Mouse (Mus musculus) forebrain, postnatal 0 days (tissue): ENCODE data around the gene Zmym4. TPM values are rescaled to one million over a fixed set of nuclear protein-coding genes. Genes with fewer than 3 reads are reported as not detected.
A peak's percentile ranks its signal among the peaks of the same experiment; 100 is the strongest.
"Not testable (repeated sequence)": the region's sequence is repeated elsewhere in the genome, so short reads cannot be mapped to it uniquely, and the experiment has no call there.

Experiments used
- ATAC-seq: fragments of 200-750 bp; cut with Nextera tagmentation; 2 replicates; pipeline ENCODE4 v1.8.0; 2017; ENCODE audit warnings: mild to moderate bottlenecking, moderate library complexity
- DNase-seq: peaks from one replicate; pipeline ENCODE4 v3.0.0-alpha.2; 2015
- H3K27ac ChIP-seq: fragments of 300-500 bp; sonication (generic); 2 replicates; pipeline ENCODE4 v1.5.1; 2014; ENCODE audit warnings: low read depth, mild to moderate bottlenecking, antibody characterized with exemption, low read length, moderate library complexity, mixed read lengths
- H3K27me3 ChIP-seq: fragments of 300-500 bp; sonication (generic); 2 replicates; pipeline ENCODE4 v1.6.1; 2014; ENCODE audit warnings: mild to moderate bottlenecking, low read length, mixed read lengths; ENCODE audit not compliant: insufficient read depth
- H3K36me3 ChIP-seq: fragments of 300-500 bp; sonication (generic); 2 replicates; pipeline ENCODE4 v1.6.1; 2014; ENCODE audit warnings: mild to moderate bottlenecking, moderate library complexity; ENCODE audit not compliant: insufficient read depth
- H3K4me1 ChIP-seq: fragments of 300-500 bp; sonication (generic); 2 replicates; pipeline ENCODE4 v1.6.1; 2014; ENCODE audit warnings: antibody characterized with exemption; ENCODE audit not compliant: insufficient read depth
- H3K4me2 ChIP-seq: fragments of 300-500 bp; sonication (generic); 2 replicates; pipeline ENCODE4 v1.6.1; 2014; ENCODE audit warnings: low read depth, mild to moderate bottlenecking, moderate library complexity
- H3K4me3 ChIP-seq: fragments of 300-500 bp; sonication (generic); 2 replicates; pipeline ENCODE4 v1.5.1; 2014; ENCODE audit warnings: low read depth, low read length, mixed read lengths
- H3K9ac ChIP-seq: fragments of 300-500 bp; sonication (generic); 2 replicates; pipeline ENCODE4 v1.6.1; 2014; ENCODE audit warnings: mild to moderate bottlenecking
- H3K9me3 ChIP-seq: fragments of 300-500 bp; sonication (generic); 2 replicates; pipeline ENCODE4 v1.6.1; 2016; ENCODE audit warnings: low read length
- CTCF ChIP-seq: sonication (generic); IDR thresholded peaks from 2 replicates; pipeline ENCODE4 v1.5.1; 2016; ENCODE audit warnings: antibody characterized with exemption, control low read depth, low read depth
- WGBS: fragments of 180-500 bp; shearing (Covaris S2); extraction: QIAGEN DNeasy Blood & Tissue Kit; methylation state at CpG from one replicate; pipeline ENCODE4 v1.1.7; 2014; 5-methylcytosine and 5-hydroxymethylcytosine counted together
- polyA plus RNA-seq: library from polyadenylated mRNA; unstranded; fragments of >200 nt; fragmentation: Nextera tagmentation; extraction: Ambion mirVana; gene quantifications from 2 replicates; pipeline ENCODE4 v1.2.1, GENCODE M21; 2015
- total RNA-seq: library from RNA; depleted of rRNA; stranded (reverse); fragments of >200 nt; gene quantifications from 2 replicates; pipeline ENCODE4 v1.2.3, GENCODE M21; 2014; rRNA removed

Zmym4 gene
- total RNA-seq (61.7 and 68.7 TPM in 2 replicates), polyA plus RNA-seq (11.7 and 17.3 TPM in 2 replicates)

- peak within 1 kb of the TSS; percentile 98 for H3K27ac ChIP-seq
- H3K9me3 ChIP-seq = no peaks in the 10 kb centered on the region
- peaks cover 6% of the 10 kb centered on the region; the same call in 1 of the 2 replicates for H3K4me1 ChIP-seq
- H3K9ac ChIP-seq = peak within 1 kb of the TSS; percentile 95
- peak within 1 kb of the TSS; percentile 79 for H3K4me2 ChIP-seq
- ATAC-seq (peak; percentile 99), DNase-seq (peak; percentile 98)
- no peaks in the 10 kb centered on the region for H3K27me3 ChIP-seq
- no peak; the same call in 1 of the 2 replicates for TF ChIP-seq CTCF
- no peaks in the 10 kb centered on the region for H3K36me3 ChIP-seq
- WGBS = 9% methylated on average over 46 of the region's 54 CpGs
- H3K4me3 ChIP-seq = peak within 1 kb of the TSS; percentile 98
Measured at GRCm38 (mm10) chr4:126967864-126968821, at the start of gene Zmym4. Gene Zmym4, minus strand, starts transcription at chr4:126968135.

GRCm38 (mm10) chr4:127016366-127016765, 48.4 kb upstream of the Zmym4 start:
- Histone ChIP-seq H3K9ac (no peak overlapping the region), H3K27ac (no peak overlapping the region), H3K4me1 (no peaks in the 10 kb centered on the region), H3K4me3 (no peak overlapping the region), H3K27me3 (no peaks in the 10 kb centered on the region), H3K36me3 (no peaks in the 10 kb centered on the region), H3K9me3 (no peaks in the 10 kb centered on the region), H3K4me2 (no peak overlapping the region)
- TF ChIP-seq CTCF = no peak
- ATAC-seq (no peak), DNase-seq (no peak)
- 70% methylated on average over 4 of the region's 4 CpGs for WGBS

- DNase-seq (peak; percentile 90), ATAC-seq (peak; percentile 96)
- H3K9ac ChIP-seq, H3K27ac ChIP-seq, H3K36me3 ChIP-seq, H3K27me3 ChIP-seq, H3K4me1 ChIP-seq, H3K9me3 ChIP-seq: not testable (repeated sequence)
- 10% methylated on average over 14 of the region's 26 CpGs for WGBS
- peak overlapping the region; percentile 34 for H3K4me2 ChIP-seq
- peak; percentile 93 for TF ChIP-seq CTCF
- H3K4me3 ChIP-seq = peak overlapping the region; percentile 34
Measured at GRCm38 (mm10) chr4:127015294-127015993, 47.5 kb upstream of the Zmym4 start.

DNA sequence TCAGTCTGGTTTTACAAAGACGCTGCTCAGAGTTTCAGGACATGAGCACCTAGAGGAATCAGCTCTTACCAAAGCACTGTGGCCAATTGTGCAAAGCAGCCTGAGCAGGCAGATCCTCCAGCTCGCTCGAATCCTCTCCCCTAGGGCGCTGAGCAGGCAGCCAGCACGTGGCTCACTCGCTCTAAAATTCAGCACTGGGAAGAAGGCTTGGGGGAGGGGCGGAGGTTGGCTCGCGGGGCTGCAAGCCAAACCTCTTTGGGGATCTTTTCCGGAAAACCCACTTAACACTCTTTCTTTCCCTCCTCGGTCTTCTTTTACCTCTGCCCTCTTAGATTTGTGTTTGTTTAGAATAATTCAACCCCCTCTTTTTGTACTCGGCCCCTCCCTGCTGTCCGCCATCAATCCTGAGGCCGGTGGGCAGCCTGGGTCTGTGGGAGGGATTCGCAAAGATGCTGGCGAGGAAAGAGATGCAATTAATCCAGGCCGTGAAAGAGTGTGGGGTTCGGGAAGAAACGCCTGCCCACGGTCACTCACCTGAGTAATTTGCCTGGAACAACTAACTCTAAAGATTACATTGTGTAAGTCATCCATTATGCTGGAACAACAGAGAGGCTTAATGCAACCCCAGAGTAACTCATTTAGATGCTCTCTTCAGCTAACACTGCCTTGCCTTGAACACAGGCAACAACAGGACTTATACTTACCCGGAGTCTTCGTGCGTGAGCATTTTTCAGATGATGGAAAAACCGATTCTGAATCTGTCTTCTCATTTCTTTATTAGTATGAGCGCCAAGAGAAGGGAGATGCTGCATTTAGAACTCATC, 37.4 kb upstream of the Zmym4 start:
- 8% methylated on average over 25 of the region's 25 CpGs for WGBS

DNA sequence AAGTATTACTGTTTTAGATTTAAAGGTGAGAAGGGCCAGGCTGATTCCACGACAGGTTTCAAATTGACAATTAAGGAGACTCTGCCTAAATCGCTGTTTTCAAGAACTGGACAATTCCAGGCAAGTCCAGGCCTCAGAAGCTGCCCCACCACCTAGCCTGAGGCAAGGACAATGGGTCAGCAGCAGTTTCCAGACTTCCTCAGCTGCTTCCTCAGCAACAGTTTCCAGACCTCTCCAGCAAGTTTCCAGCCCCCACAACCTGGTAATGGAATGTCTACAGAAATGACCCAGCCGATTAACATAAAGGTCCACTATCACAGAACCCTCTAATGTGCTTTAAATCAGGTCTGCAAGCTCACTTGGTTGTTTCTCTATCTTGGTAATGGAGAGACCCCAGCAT, 36.4 kb upstream of the Zmym4 start:
- TF ChIP-seq CTCF = no peak
- DNase-seq (no peak), ATAC-seq (no peak)
- H3K4me2 ChIP-seq = no peak overlapping the region
- no peaks in the 10 kb centered on the region for H3K9me3 ChIP-seq
- WGBS = 73% methylated on average over 3 of the region's 3 CpGs
- no peak overlapping the region for H3K9ac ChIP-seq
- H3K4me1 ChIP-seq = peaks cover 7% of the 10 kb centered on the region; the same call in 1 of the 2 replicates
- H3K27me3 ChIP-seq = no peaks in the 10 kb centered on the region
- no peaks in the 10 kb centered on the region for H3K36me3 ChIP-seq
- no peak overlapping the region for H3K4me3 ChIP-seq
- H3K27ac ChIP-seq = no peak overlapping the region

More for the DNA sequence above, 37.4 kb upstream of the Zmym4 start:
- Histone ChIP-seq H3K9me3 (no peaks in the 10 kb centered on the region), H3K27me3 (no peaks in the 10 kb centered on the region), H3K36me3 (no peaks in the 10 kb centered on the region), H3K9ac (peak overlapping the region; percentile 63), H3K4me3 (peak overlapping the region; percentile 30), H3K27ac (peak overlapping the region; percentile 83), H3K4me1 (peaks cover 7% of the 10 kb centered on the region; the same call in 1 of the 2 replicates), H3K4me2 (peak overlapping the region; percentile 63)
- ATAC-seq = peak; percentile 95
- TF ChIP-seq CTCF = no peak
- peak; percentile 86 for DNase-seq

- WGBS = 20% methylated on average over 8 of the region's 8 CpGs
- no peak for ATAC-seq
- Histone ChIP-seq H3K9me3 (no peaks in the 10 kb centered on the region), H3K36me3 (no peaks in the 10 kb centered on the region), H3K27ac (no peak overlapping the region), H3K4me1 (peaks cover 7% of the 10 kb centered on the region; the same call in 1 of the 2 replicates), H3K27me3 (no peaks in the 10 kb centered on the region), H3K9ac (no peak overlapping the region), H3K4me2 (no peak overlapping the region), H3K4me3 (no peak overlapping the region)
- TF ChIP-seq CTCF = no peak
- no peak for DNase-seq
Measured at GRCm38 (mm10) chr4:127000601-127001105, 32.7 kb upstream of the Zmym4 start.

DNA sequence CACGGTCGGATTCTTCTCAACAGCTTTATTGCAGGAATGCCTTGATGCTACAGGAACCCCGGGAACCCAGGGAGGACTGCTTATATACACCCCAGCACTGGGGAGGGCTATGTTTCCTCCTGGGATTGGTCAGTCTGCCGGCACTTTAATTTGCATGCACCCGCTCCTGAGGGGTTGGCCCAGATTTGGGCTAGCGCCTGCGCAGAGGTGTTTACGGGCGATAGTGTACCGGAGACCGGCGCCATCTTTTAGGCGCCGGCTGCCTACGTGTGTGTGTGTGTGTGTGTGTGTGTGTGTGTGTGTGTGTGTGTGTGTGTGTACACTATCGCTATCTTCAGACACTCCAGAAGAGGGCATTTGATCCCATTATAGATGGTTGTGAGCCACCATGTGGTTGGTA, 31.4 kb upstream of the Zmym4 start:
- 97% methylated on average over 16 of the region's 16 CpGs for WGBS

More for the DNA sequence above, 31.4 kb upstream of the Zmym4 start:
- H3K27ac ChIP-seq, H3K4me2 ChIP-seq, DNase-seq, ATAC-seq, H3K9me3 ChIP-seq, H3K36me3 ChIP-seq, H3K4me1 ChIP-seq, H3K9ac ChIP-seq, H3K27me3 ChIP-seq, H3K4me3 ChIP-seq: not testable (repeated sequence)
